Mouse (Mus musculus): Measurements from ENCODE around the gene Wfdc11. TPM values are rescaled to one million over a fixed set of nuclear protein-coding genes. Genes with fewer than 3 reads are reported as not detected.

Gene Wfdc11
- total RNA-seq, 4 experiments from 2014 or later, result not detected

DNA sequence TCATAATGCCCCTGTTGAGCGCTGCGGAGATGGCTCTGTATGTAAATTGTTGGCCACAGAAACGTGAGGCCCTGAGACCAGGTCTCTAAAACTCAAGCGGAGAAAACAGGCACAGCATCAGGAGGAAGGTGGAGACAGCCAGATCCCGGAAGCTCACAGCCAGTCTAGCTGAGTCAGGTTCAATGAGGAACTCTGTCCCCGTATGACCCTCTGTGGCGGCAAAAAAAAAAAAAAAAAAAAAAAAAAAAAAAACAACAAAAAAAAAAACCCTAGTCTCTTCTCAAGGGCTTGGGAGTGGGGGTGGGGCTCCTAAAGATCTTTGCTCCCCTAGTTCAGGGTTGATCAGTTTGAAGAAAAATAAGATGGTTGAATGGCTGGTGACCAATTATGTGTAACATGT lies 32.8 kb downstream of the Wfdc11 start:
- DNase-seq (ENCODE audit: low spot score), result no peak

DNA sequence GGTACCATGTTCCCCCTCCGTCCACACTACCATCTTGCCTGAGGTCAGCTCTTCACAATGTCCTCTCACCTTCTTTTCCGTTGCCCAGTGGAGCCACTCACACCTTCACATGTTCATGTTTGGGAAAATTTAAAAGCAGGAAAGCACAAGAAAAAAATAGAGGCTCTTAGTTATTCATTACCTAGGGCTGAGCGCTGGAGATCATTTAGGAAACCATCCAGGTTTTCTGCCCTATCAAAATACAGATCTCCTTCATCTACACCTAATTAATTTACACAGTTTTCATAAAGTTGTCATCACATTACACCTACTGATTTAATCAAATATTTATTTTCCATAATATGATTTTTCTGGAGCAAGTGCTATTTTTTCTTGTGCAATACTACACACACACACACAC lies 35.2 kb downstream of the Wfdc11 start, which contains the start of gene Wfdc16:
Gene Wfdc16, minus strand, starts transcription at position 101 of the 400 bp plus-strand sequence.
- DNase-seq (ENCODE audit: low spot score), result no peak

DNA sequence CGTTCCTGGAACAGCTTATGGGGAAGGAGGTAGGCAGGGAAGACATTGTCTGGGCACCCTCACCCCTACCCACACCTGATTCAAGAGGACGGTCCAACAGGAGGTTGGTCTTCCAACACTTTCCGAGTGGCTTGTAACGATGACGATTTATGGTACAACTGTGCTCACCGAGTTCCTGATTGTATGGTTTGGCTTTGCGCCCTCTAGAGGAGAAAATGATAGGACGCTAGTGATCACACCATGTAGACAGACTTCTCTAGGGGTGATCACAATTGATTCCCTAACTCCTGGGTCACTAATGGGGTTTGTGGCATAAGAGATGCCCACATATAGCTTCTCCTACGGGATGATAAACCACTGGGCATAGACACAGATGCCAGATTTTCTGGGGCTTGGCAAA lies 38.6 kb downstream of the Wfdc11 start:
- DNase-seq (ENCODE audit: low spot score), result no peak

DNA sequence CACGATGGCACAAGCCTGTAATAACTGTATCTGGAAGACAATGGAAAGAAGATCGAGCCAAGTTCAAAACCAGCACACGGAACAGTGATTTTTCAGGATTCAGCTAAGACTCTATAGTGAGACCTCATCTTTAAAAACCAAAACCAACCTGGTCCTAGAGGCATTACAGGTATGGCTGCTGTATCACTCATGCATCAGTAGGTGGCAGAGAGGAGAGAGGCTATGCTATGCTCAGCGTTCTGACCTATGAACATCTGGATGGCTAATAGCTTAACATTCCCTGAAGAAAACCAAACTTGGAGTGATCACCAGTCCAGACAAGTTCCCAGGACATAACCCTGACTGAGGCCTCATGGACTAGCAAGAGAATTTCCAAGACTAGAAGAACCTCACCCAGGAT lies 52.1 kb downstream of the Wfdc11 start:
- no peak for DNase-seq (ENCODE audit: low spot score)

DNA sequence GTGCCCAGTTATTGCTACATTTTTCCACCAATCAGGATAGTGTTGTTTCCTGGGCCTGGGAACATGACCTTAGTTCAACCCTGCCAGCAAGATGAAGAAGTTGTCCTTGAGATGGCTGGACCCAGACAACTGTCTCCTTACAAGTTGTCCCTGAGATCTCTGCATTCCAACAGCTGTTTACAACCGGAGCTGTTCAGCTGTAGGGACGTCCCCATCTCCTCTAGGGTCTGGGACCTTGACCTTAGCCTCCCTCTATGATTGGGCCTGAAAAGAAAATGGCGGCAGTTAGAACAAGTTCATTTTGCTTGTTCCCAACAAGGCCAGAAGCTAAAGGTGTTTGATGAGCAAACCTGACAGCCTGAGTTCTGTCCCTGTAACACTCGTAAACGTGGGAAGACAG lies 54.8 kb downstream of the Wfdc11 start:
- DNase-seq (ENCODE audit: low spot score), result no peak

DNA sequence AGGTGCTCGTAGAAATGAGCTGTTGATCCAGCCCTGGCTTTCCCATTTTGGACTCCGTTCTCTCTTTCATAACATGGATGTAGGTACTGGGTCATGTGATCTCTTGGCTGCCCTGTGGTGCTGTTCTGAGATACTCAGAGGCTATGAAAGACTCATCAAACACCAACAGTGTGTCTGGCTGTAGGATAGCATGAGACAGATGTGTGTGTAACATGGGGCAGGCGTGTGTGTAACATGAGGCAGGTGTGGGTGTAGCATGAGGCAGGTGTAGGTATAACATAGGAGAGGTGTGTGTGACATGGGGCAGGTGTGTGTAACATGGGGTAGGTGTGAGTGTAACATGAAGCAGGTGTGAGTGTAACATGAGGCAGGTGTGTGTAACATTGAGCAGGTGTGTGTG lies 58.5 kb downstream of the Wfdc11 start:
- no peak for DNase-seq (ENCODE audit: low spot score)

DNA sequence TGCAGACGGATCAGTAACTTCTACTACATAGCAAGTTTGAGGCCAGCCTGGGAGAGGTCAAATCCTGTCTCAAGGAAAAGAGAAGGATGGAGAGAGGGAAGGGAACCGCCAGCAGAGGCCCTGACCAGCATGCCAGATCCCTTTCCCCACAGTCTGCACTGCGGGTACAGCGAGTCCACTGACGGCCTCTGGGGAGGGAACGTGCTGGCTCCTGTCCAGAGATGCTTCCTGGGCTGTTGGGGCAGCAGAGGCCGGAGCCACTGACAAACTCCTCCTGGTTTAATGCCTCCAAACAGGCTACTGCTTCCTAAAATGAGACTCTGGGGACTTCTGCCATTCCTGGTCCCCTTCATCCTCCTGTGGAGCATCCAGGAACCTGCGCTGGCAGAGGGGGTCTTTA lies 60.4 kb downstream of the Wfdc11 start, which contains the start of the genes Wfdc6b and Wfdc8:
Gene Wfdc6b, plus strand, starts transcription at position 52 of the 400 bp plus-strand sequence.
Gene Wfdc8, minus strand, starts transcription at position 156 of the 400 bp plus-strand sequence.
- DNase-seq (ENCODE audit: low spot score), result peak; percentile 28

Other genes starting within 250 kb of the Wfdc11 start
- 10 to 100 TPM; 14.9 to 23.0 (median 20.7) TPM for gene Sdc4, start 230.2 kb downstream of the Wfdc11 start, total RNA-seq (2022)
- 10 to 100 TPM; 25.2 to 28.5 (median 25.8) TPM for gene Sys1, start 217.1 kb downstream of the Wfdc11 start, total RNA-seq (2022)
- 1 to 10 TPM; 3.6 to 6.7 (median 5.5) TPM for gene Gm20458, start 213.1 kb downstream of the Wfdc11 start, total RNA-seq (2022)
- not detected for gene Trp53tg5, start 200.4 kb downstream of the Wfdc11 start, total RNA-seq (2022)
- 10 to 100 TPM; 11.3 to 15.0 (median 12.6) TPM for gene Dbndd2, start 188.0 kb downstream of the Wfdc11 start, total RNA-seq (2022)
- gene Pigt, start 176.6 kb downstream of the Wfdc11 start, total RNA-seq (2022), result 10 to 100 TPM; 32.0 to 34.8 (median 33.9) TPM
- 1 to 10 TPM in 3 of 4 experiments, under 1 TPM in 1; 0.73 to 3.1 (median 2.1) TPM for gene Wfdc2, start 111.7 kb downstream of the Wfdc11 start, total RNA-seq (2022)
- gene Spint3, start 100.6 kb downstream of the Wfdc11 start, total RNA-seq (2022), result not detected
- gene Wfdc6a, start 88.6 kb downstream of the Wfdc11 start, total RNA-seq (2022), result under 1 TPM in 1 of 4 experiments, not detected in 3; 0.49 TPM
- not detected for gene Eppin, start 80.5 kb downstream of the Wfdc11 start, total RNA-seq (2022)
- not detected for gene Wfdc6b, start 60.6 kb downstream of the Wfdc11 start, total RNA-seq (2022)
- gene Wfdc8, start 60.5 kb downstream of the Wfdc11 start, total RNA-seq (2022), result not detected
- gene Wfdc16, start 35.3 kb downstream of the Wfdc11 start, total RNA-seq (2022), result not detected
- gene Wfdc10, start 18.0 kb downstream of the Wfdc11 start, total RNA-seq (2022), result not detected
- not detected for gene Wfdc9, start 17.5 kb downstream of the Wfdc11 start, total RNA-seq (2022)
- gene Wfdc13, start 11.0 kb upstream of the Wfdc11 start, total RNA-seq (2022), result under 1 TPM in 1 of 4 experiments, not detected in 3; 0.24 TPM
- gene Spint4, start 24.4 kb upstream of the Wfdc11 start, total RNA-seq (2022), result not detected
- gene Spint5, start 41.2 kb upstream of the Wfdc11 start, total RNA-seq (2022), result not detected
- gene Wfdc3, start 71.8 kb upstream of the Wfdc11 start, total RNA-seq (2022), result under 1 TPM in 2 of 4 experiments, not detected in 2; 0.30 to 0.83 TPM
- 10 to 100 TPM; 20.4 to 28.2 (median 26.9) TPM for gene Dnttip1, start 71.9 kb upstream of the Wfdc11 start, total RNA-seq (2022)
- 1 to 10 TPM in 2 of 4 experiments, under 1 TPM in 2; 0.47 to 2.7 (median 1.4) TPM for gene Ube2c, start 95.8 kb upstream of the Wfdc11 start, total RNA-seq (2022)
- gene Tnnc2, start 105.9 kb upstream of the Wfdc11 start, total RNA-seq (2022), result 1 to 10 TPM; 2.9 to 7.2 (median 3.1) TPM
- gene Snx21, start 111.7 kb upstream of the Wfdc11 start, total RNA-seq (2022), result 10 to 100 TPM; 23.1 to 24.9 (median 23.5) TPM
- 10 to 100 TPM; 12.3 to 13.3 (median 12.6) TPM for gene Acot8, start 130.8 kb upstream of the Wfdc11 start, total RNA-seq (2022)
- 1 to 10 TPM; 2.2 to 2.7 (median 2.5) TPM for gene Zswim3, start 131.0 kb upstream of the Wfdc11 start, total RNA-seq (2022)
- 1 to 10 TPM; 4.6 to 6.1 (median 5.1) TPM for gene Zswim1, start 148.6 kb upstream of the Wfdc11 start, total RNA-seq (2022)
- gene Spata25, start 154.4 kb upstream of the Wfdc11 start, total RNA-seq (2022), result 1 to 10 TPM in 1 of 4 experiments, under 1 TPM in 2, not detected in 1; 0.66 to 1.2 (median 0.80) TPM
- 100 to 1,000 TPM in 3 of 4 experiments, 10 to 100 TPM in 1; 94.7 to 106 (median 103) TPM for gene Ctsa, start 158.8 kb upstream of the Wfdc11 start, total RNA-seq (2022)
- gene Neurl2, start 159.4 kb upstream of the Wfdc11 start, total RNA-seq (2022), result 10 to 100 TPM; 53.8 to 59.3 (median 58.1) TPM
- gene Pltp, start 183.6 kb upstream of the Wfdc11 start, total RNA-seq (2022), result 10 to 100 TPM; 32.8 to 40.4 (median 35.7) TPM
- 10 to 100 TPM; 23.3 to 34.7 (median 33.0) TPM for gene Pcif1, start 205.2 kb upstream of the Wfdc11 start, total RNA-seq (2022)
- gene Zfp335, start 237.7 kb upstream of the Wfdc11 start, total RNA-seq (2022), result 1 to 10 TPM; 7.6 to 8.5 (median 8.2) TPM

All from heart, adult 8-10 months (tissue).